Mouse (Mus musculus) heart, embryonic 11.5 days (tissue): ENCODE data around the gene Fam169b. TPM values are rescaled to one million over a fixed set of nuclear protein-coding genes. Genes with fewer than 3 reads are reported as not detected.

Experiments used
- ATAC-seq: fragments of 200-750 bp; cut with Nextera tagmentation; replicated peaks from 2 replicates; pipeline ENCODE4 v1.8.0; 2017; ENCODE audit warnings: moderate library complexity; ENCODE audit not compliant: insufficient number of reproducible peaks, low FRiP score, low TSS enrichment
- H3K27ac ChIP-seq: fragments of 300-500 bp; sonication (generic); 2 replicates; pipeline ENCODE4 v1.5.1; 2014; ENCODE audit warnings: mild to moderate bottlenecking, low read depth, low read length
- H3K27me3 ChIP-seq: fragments of 300-500 bp; sonication (generic); 2 replicates; pipeline ENCODE4 v1.6.1; 2014; ENCODE audit warnings: mild to moderate bottlenecking, low read length, mixed read lengths; ENCODE audit not compliant: control insufficient read depth, insufficient read depth
- H3K36me3 ChIP-seq: fragments of 300-500 bp; sonication (generic); 2 replicates; pipeline ENCODE4 v1.6.1; 2014; ENCODE audit warnings: mild to moderate bottlenecking, low read length, moderate library complexity, mixed read lengths; ENCODE audit not compliant: control insufficient read depth, insufficient read depth
- H3K4me1 ChIP-seq: fragments of 300-500 bp; sonication (generic); 2 replicates; pipeline ENCODE4 v1.6.1; 2014; ENCODE audit warnings: low read length; ENCODE audit not compliant: control insufficient read depth, insufficient read depth
- H3K4me2 ChIP-seq: fragments of 300-500 bp; sonication (generic); 2 replicates; pipeline ENCODE4 v1.6.1; 2014; ENCODE audit warnings: mild to moderate bottlenecking, moderate library complexity
- H3K4me3 ChIP-seq: fragments of 300-500 bp; sonication (generic); 2 replicates; pipeline ENCODE4 v1.5.1; 2014; ENCODE audit warnings: low read depth, low read length
- H3K9ac ChIP-seq: fragments of 300-500 bp; sonication (generic); 2 replicates; pipeline ENCODE4 v1.6.1; 2014; ENCODE audit warnings: mild to moderate bottlenecking, low read depth, low read length, moderate library complexity
- H3K9me3 ChIP-seq: fragments of 300-500 bp; sonication (generic); replicated peaks from 2 replicates; pipeline ENCODE4 v1.6.1; 2016; ENCODE audit warnings: low read length; ENCODE audit not compliant: control insufficient read depth
- WGBS: fragments of 180-500 bp; shearing (Covaris S2); extraction: QIAGEN DNeasy Blood & Tissue Kit; methylation state at CpG from one replicate; pipeline ENCODE4 v1.1.7; 2014; ENCODE audit not compliant: insufficient replicate concordance; 5-methylcytosine and 5-hydroxymethylcytosine counted together
- polyA plus RNA-seq: library from polyadenylated mRNA; unstranded; fragments of >200 nt; fragmentation: Nextera tagmentation; extraction: Ambion mirVana; gene quantifications from 2 replicates; pipeline ENCODE4 v1.2.1, GENCODE M21; 2014

Fam169b gene
- polyA plus RNA-seq, 1 experiment from 2014 or later = 0.14 TPM

DNA sequence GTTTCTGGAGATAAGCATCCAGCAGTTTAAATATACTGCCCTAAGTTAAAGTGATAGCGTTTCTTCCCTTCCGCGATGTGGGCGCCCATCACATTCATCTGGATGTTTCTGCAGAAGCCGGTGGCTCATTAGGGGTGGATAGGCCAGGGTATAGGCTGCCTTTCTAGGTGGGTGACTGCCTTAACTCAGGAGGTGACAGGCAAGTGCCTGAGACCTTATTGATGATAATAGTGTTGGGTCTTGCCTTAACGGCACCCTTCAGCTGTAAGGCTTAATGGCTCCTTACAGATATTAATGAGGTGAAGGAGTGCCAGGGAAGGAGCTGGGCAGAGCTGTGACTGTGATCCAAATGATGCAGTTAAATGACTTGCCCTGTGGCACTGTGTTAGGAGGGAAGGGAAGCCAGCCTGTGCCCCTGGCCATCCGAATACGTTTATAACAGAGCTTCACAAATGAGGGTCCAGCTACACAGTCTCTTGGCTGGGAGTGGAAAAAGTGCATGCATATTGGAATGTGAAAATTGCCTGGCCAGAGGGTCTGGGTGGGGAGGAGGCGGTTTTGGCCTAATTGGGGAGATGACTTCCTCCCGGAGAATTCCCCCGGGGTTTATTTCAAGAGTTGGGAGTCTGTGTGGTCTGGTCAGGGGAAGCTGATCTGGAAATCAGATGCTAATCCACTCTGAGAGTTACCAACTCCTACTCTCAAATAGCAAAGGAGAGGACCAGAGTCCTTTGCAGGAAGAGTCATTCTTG, 81.9 kb downstream of the Fam169b start:
- H3K4me3 ChIP-seq = no peak overlapping the region
- ATAC-seq = no peak
- 71% methylated on average over 11 of the region's 11 CpGs for WGBS
- H3K36me3 ChIP-seq = no peaks in the 10 kb centered on the region
- no peak overlapping the region for H3K27ac ChIP-seq
- no peaks in the 10 kb centered on the region for H3K9me3 ChIP-seq
- H3K4me1 ChIP-seq = no peaks in the 10 kb centered on the region
- H3K4me2 ChIP-seq = no peak overlapping the region
- peak overlapping the region; percentile 28; the same call in 1 of the 2 replicates for H3K9ac ChIP-seq
- H3K27me3 ChIP-seq = 0 out of 2 replicates have a peak, but pooled peaks cover 4% of the 10 kb centered on the region

DNA sequence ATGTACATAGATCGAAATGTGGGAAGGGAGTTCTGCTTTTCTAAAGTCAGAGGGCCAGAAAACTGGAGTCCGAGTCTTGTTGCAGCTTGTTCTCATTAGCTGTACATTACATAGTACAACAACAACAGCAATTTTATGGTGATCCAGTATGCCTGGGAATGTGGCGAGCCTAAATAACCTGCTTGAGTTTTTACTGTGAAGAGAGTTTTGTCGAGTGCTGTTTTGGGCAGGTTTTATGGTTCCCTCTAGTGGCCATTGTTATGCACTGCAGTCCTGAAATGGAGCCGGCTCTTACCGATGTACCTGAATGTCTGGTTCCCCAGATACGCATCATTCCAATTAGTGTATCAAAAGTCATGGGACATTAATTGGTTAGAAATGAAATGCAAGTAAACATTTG, 83.8 kb downstream of the Fam169b start:
- WGBS = 22% methylated on average over 7 of the region's 7 CpGs
- ATAC-seq = no peak
- H3K4me3 ChIP-seq = no peak overlapping the region
- H3K36me3 ChIP-seq = no peaks in the 10 kb centered on the region
- H3K9ac ChIP-seq = no peak overlapping the region
- no peak overlapping the region for H3K27ac ChIP-seq
- H3K4me1 ChIP-seq = no peaks in the 10 kb centered on the region
- 0 out of 2 replicates have a peak, but pooled peaks cover 4% of the 10 kb centered on the region for H3K27me3 ChIP-seq
- no peaks in the 10 kb centered on the region for H3K9me3 ChIP-seq
- H3K4me2 ChIP-seq = no peak overlapping the region

- no peaks in the 10 kb centered on the region for H3K9me3 ChIP-seq
- H3K4me1 ChIP-seq = no peaks in the 10 kb centered on the region
- WGBS = 67% methylated on average over 7 of the region's 7 CpGs
- H3K9ac ChIP-seq = no peak overlapping the region
- no peak overlapping the region for H3K27ac ChIP-seq
- no peak overlapping the region for H3K4me3 ChIP-seq
- no peak overlapping the region for H3K4me2 ChIP-seq
- no peak for ATAC-seq
- H3K36me3 ChIP-seq = no peaks in the 10 kb centered on the region
- 0 out of 2 replicates have a peak, but pooled peaks cover 2% of the 10 kb centered on the region for H3K27me3 ChIP-seq
These were observed 89.0 kb downstream of the Fam169b start for GRCm38 (mm10) chr7:68362609-68363008.

DNA sequence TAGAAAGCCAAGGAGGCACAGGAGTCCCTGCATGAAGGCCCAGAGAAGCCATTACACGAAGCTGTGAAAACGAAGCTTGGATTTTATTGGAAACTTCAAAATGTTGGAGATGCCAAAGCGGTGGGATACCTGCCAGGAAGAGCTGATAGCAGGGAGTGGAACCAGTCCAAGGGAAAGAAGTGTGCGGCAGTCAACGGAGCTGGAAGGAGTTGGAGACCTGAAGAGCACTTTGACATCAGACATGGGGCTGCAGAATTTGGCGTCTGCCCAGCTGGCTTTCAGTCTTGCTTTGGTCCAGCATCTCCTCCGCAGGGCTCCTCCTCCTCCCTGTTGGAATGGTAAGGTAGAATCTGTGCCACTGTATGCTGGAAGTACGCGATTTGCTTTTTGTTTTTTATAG, 92.1 kb downstream of the Fam169b start:
- Histone ChIP-seq H3K4me3 (no peak overlapping the region), H3K9me3 (no peaks in the 10 kb centered on the region), H3K27ac (no peak overlapping the region), H3K36me3 (no peaks in the 10 kb centered on the region), H3K9ac (no peak overlapping the region), H3K4me2 (no peak overlapping the region), H3K4me1 (no peaks in the 10 kb centered on the region), H3K27me3 (peaks cover 5% of the 10 kb centered on the region; the same call in 1 of the 2 replicates)
- no peak for ATAC-seq
- 79% methylated on average over 9 of the region's 9 CpGs for WGBS

GRCm38 (mm10) chr7:68368948-68369347, 95.3 kb downstream of the Fam169b start:
- no peak for ATAC-seq
- Histone ChIP-seq H3K27me3 (peaks cover 36% of the 10 kb centered on the region), H3K4me3 (no peak overlapping the region), H3K27ac (no peak overlapping the region), H3K4me2 (no peak overlapping the region), H3K36me3 (no peaks in the 10 kb centered on the region), H3K9ac (no peak overlapping the region), H3K4me1 (no peaks in the 10 kb centered on the region), H3K9me3 (no peaks in the 10 kb centered on the region)
- 80% methylated on average over 12 of the region's 12 CpGs for WGBS

- H3K9me3 ChIP-seq = no peaks in the 10 kb centered on the region
- no peak for ATAC-seq
- H3K4me1 ChIP-seq = no peaks in the 10 kb centered on the region
- no peak overlapping the region for H3K27ac ChIP-seq
- H3K4me3 ChIP-seq = peak overlapping the region; percentile 36
- H3K9ac ChIP-seq = no peak overlapping the region
- H3K4me2 ChIP-seq = peak overlapping the region; percentile 57
- no peaks in the 10 kb centered on the region for H3K36me3 ChIP-seq
- WGBS = 3% methylated on average over 12 of the region's 13 CpGs
- H3K27me3 ChIP-seq = peaks cover 36% of the 10 kb centered on the region
These were observed 96.1 kb downstream of the Fam169b start for GRCm38 (mm10) chr7:68369694-68370093.

- WGBS = 12% methylated on average over 16 of the region's 16 CpGs
- Histone ChIP-seq H3K27ac (no peak overlapping the region), H3K4me2 (peak overlapping the region; percentile 60), H3K27me3 (peaks cover 52% of the 10 kb centered on the region), H3K9ac (0 out of 2 replicates have a peak overlapping the region, but pooled peaks have one; percentile 22), H3K4me3 (0 out of 2 replicates have a peak overlapping the region, but pooled peaks have one; percentile 14), H3K4me1 (peaks cover 8% of the 10 kb centered on the region), H3K36me3 (no peaks in the 10 kb centered on the region), H3K9me3 (no peaks in the 10 kb centered on the region)
- 0 out of 2 replicates have a peak, but pooled peaks have one; percentile 32 for ATAC-seq
These were observed 100.6 kb downstream of the Fam169b start for GRCm38 (mm10) chr7:68374109-68374857.

- WGBS = 16% methylated on average over 9 of the region's 9 CpGs
- H3K4me1 ChIP-seq = no peaks in the 10 kb centered on the region
- 0 out of 2 replicates have a peak, but pooled peaks have one; percentile 28 for ATAC-seq
- H3K27ac ChIP-seq = no peak overlapping the region
- no peaks in the 10 kb centered on the region for H3K9me3 ChIP-seq
- H3K4me3 ChIP-seq = no peak overlapping the region
- peak overlapping the region; percentile 43 for H3K4me2 ChIP-seq
- H3K9ac ChIP-seq = no peak overlapping the region
- H3K27me3 ChIP-seq = peaks cover 9% of the 10 kb centered on the region; the same call in 1 of the 2 replicates
- H3K36me3 ChIP-seq = no peaks in the 10 kb centered on the region
These were observed 108.5 kb downstream of the Fam169b start for GRCm38 (mm10) chr7:68382187-68382586.
